Mouse (Mus musculus) activated CD4-positive, CD25-positive, alpha-beta regulatory T cell, adult 4 months (primary cell): ENCODE measurements at regions not wholly inside any gene's neighbourhood (a gene's known extent, or its start where the extent isn't known, plus 50 kb on each side); places are given as distances from the start of the nearest gene placed in this dataset.

Experiments
- ATAC-seq: one replicate; pipeline ENCODE4 v1.8.0; 2017

DNA sequence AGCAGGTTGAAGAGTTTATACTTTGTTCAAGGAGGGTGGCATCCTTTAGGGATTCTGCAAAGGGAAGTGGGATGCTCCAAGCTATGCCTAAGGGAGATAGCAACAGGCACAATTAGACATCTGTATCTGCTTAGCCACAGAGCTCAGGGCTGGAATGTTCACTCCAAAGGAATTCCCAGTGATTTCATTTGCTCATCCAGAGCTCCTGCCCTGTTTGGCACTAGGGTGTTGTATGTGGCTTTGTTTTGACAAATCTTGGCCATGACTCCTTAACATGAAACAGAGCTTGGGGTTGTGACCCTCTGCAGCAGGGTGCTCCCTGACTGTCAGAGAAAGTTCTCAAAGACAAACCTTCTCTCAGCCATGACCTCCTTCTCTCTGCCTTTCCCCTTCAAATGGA is 194.8 kb upstream of the 1810046K07Rik start:
- no peak for ATAC-seq

DNA sequence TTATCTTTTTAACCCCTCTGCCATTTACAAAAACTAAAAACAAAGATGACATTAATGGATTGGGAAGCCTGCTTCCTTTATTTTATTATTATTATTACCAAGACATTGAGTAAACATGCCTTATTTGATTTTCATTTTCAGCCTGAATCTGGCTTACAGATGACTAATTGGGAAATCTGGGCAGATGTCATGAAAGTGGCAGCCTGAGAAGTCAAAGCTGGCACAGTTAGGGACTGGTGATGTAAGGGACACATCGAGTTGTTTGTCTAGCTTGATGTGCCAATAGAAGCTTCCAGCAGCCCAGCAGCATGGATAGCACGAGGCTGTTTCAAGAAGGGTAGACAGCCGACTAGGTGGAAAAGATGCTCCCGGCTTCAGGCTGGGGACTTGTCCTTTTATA is 197.2 kb upstream of the 1810046K07Rik start:
- ATAC-seq = no peak

DNA sequence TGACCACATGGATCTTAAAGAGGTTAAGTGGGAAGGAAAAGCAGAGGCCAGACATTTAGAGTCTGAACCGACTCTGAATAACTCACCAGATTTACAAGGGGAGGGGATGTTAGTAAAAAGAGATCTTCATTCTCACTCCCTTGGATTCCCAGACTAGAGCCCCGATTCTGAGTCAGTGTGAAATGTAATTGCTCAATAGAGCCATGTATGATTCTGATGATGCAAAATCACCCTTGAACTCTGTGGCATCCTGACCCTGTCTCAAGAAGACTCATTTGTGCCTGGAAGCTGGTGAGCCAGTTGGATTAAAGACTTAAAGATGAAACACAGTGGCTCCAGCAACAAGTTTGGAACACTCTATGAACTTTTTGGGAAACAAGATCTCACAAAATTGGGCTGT is 210.2 kb upstream of the 1810046K07Rik start:
- ATAC-seq = no peak

DNA sequence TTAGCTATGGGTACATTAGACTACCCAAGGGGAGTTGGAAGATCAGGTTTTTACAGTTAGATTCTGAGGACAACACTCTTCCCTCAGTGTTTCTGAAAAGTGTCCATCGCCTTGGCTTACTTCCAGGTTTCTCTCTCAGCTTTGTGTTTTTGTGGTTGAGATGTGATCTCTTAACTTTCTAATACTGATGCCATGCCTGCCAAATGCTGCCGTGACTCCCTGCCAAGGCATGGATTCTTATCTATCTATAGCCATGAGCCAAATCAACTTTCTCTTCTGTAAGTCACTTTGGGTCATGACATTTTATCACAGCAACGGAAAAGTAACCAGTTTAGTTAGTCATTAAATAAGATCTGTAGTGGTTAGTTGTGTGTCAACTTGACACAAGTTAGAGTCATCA is 213.2 kb upstream of the 1810046K07Rik start:
- no peak for ATAC-seq

GRCm38 (mm10) chr9:51572040-51572439 is 193.1 kb upstream of the Arhgap20 start:
- ATAC-seq = no peak

- no peak for ATAC-seq
Measured at GRCm38 (mm10) chr9:51581601-51582000, 183.5 kb upstream of the Arhgap20 start.

- ATAC-seq = no peak
Measured at GRCm38 (mm10) chr9:51593707-51594106, 171.4 kb upstream of the Arhgap20 start.

GRCm38 (mm10) chr9:51598706-51599105 is 166.4 kb upstream of the Arhgap20 start:
- no peak for ATAC-seq

DNA sequence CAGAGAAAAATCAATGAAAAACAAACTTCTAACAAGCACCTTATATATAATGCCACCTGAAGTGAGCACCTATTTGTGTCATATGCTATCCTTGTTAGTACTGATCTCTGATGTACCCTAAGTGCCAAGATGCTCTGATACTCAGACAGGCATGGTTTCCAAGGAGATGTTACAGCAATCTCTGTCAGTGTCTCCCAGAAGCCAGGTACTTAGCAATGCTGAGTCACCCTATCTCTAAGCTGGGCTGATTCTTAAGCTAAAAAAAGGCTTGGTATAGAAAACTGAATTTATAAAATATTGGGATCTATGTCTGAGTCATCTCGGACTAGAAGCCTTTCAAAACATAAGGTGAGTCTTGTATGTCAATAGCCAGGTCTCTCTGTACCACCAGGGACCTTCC is 157.0 kb upstream of the Arhgap20 start:
- no peak for ATAC-seq

DNA sequence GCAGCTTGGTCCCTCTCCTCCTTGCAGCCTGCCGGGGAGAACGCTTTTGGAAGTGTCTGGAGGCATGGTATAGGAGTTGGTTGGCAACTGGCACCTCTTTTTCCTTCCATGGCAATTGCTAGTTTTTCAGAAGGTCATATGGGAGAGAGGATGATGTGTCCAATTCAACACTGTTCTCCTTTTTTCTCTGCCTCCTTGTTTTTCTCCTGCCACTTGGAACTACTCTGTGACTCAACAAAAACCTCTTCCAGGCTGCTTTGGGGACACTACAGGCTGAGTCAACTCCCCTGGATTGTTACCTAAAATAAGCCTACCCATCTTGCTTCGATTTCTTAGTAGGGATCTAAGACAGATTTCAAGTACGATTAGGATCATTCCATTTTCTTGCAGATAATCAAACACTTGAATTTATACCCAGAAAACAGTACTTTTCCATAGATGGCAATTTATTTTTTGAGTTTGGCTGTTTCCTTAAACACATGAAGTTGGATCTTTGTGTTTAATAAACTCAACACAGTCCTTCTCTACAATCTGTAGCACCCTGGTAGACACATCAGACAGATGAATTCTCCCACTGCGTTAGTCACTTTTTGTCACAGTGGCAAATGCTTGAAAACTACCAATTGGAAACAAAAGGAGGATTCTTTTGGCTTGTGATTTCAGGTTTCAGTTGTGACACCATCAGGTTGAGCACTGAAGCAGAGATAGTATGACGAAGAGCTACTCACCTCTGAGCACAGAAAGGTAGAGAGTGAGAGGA is 156.3 kb upstream of the Arhgap20 start:
- ATAC-seq = no peak

DNA sequence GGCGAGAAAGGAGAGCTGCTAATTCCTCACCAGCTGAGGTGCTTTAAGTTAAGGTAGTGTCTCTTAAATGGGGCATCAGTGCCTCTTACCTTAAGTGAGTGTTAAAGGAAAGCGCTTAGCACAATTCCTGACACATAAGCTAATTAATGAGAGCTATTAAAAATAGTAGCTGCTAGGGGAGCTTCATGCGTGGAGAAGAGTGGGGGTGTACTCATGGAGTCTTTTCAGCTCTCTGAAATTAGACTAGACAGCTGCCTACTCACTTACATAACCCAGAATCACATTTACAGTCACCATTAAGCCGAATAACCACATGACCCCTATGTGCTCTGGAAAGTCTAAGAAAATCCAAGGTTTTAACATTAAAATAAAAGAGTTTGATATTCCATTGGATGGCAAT is 139.0 kb upstream of the Arhgap20 start:
- no peak for ATAC-seq

- no peak for ATAC-seq
Measured at GRCm38 (mm10) chr9:51636097-51636496, 129.0 kb upstream of the Arhgap20 start.

DNA sequence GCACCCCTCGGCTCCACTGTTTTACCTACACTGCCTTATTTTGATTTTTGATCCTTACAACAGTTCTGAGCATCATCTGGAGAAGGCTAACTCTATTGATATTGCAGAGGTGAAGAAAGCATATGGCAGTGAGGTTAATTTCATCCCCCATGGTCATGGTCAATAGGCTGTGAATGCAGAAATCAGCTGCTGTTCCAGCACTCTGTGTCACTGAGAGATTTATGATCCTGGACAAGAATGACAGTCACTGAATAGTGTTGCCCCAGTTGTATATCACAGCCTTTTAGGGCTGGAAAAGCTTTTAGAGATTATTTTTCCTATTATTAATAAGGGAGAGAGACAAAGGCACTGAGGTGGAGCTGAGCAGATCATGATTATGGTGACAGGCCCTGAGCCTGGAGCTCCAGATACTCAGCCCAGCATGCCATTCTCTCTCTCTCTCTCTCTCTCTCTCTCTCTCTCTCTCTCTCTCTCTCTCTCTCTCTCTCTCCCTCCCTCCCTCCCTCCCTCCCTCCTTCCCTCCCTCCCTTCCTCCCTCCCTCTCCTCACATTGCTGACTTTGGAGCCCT is 128.5 kb upstream of the Arhgap20 start:
- no peak for ATAC-seq

- ATAC-seq = no peak
Measured at GRCm38 (mm10) chr9:51637131-51637920, 127.8 kb upstream of the Arhgap20 start.

DNA sequence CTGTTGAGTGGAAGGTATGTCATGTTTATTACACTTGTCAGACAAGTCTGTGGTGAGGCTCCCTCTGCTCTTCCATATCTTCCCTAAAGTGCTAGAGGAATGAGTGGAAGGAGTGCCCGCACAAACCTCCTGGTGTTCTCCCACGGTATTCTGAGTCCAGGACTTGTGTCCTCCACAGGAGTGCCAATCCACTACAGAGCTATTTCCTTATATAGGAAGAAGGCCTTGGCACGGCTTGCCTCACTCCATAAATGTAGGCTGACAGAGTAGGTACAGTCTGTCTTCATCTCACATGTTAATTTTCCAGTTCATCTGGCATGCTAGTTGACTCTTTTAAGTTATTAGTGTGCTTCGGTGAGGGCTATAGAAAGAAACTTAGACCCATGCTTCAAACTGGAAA is 123.4 kb upstream of the Arhgap20 start:
- ATAC-seq = no peak

GRCm38 (mm10) chr9:51645426-51645825 is 119.7 kb upstream of the Arhgap20 start:
- no peak for ATAC-seq

- no peak for ATAC-seq
Measured at GRCm38 (mm10) chr9:51653376-51654292, 111.5 kb upstream of the Arhgap20 start.

- no peak for ATAC-seq
Measured at GRCm38 (mm10) chr9:51654645-51655044, 110.5 kb upstream of the Arhgap20 start.

DNA sequence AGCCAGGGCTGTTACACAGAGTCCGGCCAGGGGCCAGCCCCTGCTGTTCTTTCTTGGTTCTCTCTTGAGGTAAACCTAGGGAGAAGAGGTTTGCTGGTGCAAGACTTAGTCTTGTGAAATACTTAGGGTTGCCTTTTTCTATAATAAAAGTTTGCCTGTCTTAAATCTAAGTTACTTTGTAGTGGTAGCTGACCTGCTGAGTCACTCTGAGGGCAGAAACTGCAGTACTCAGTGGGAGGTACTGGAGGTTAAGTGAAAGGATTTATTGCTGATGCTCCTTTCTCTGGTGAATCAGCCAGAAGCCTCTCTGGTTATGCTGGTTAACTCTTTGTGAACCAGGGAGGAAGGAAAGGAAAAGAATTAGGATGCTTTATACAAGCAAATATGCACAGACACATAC is 107.3 kb upstream of the Arhgap20 start:
- no peak for ATAC-seq

- ATAC-seq = no peak
Measured at GRCm38 (mm10) chr9:51660908-51661874, 103.9 kb upstream of the Arhgap20 start.

DNA sequence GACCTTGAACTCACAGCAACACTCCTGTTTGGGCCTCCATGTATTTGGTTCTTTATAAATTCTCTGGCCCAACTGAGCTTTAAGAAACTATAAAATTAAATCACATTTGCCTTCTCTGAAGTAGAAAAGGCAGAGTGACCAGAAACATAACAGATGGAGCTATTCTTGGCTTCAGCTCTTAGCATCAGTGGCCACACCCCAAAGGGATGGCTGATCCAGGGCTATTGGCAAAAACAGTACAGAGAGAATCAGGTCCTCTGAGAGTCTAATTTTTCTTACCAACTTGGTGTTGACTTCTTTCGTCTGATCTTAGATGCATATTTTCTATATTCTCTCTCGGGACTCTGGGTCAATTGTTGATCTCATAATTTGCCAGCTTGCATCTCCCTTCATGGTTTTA is 103.2 kb upstream of the Arhgap20 start:
- no peak for ATAC-seq

- ATAC-seq = no peak
Measured at GRCm38 (mm10) chr9:51664353-51664752, 100.8 kb upstream of the Arhgap20 start.
